Mouse (Mus musculus) forebrain, embryonic 13.5 days (tissue): ENCODE measurements around the gene Csrp1. TPM values are rescaled to one million over a fixed set of nuclear protein-coding genes. Genes with fewer than 3 reads are reported as not detected.

Experiments used
- ATAC-seq: fragments of 200-750 bp; cut with Nextera tagmentation; 2 replicates; pipeline ENCODE4 v1.8.0; 2017
- H3K27ac ChIP-seq: fragments of 300-500 bp; sonication (generic); 2 replicates; pipeline ENCODE4 v1.5.1; 2015; ENCODE audit warnings: inconsistent platforms, mild to moderate bottlenecking, moderate library complexity
- H3K27me3 ChIP-seq: fragments of 300-500 bp; sonication (generic); 2 replicates; pipeline ENCODE4 v1.6.1; 2015; ENCODE audit warnings: mild to moderate bottlenecking, inconsistent platforms
- H3K36me3 ChIP-seq: fragments of 300-500 bp; sonication (generic); 2 replicates; pipeline ENCODE4 v1.6.1; 2015; ENCODE audit warnings: mild to moderate bottlenecking, inconsistent platforms; ENCODE audit not compliant: poor library complexity, severe bottlenecking
- H3K4me1 ChIP-seq: fragments of 300-500 bp; sonication (generic); 2 replicates; pipeline ENCODE4 v1.6.1; 2015; ENCODE audit warnings: inconsistent platforms
- H3K4me2 ChIP-seq: fragments of 300-500 bp; sonication (generic); 2 replicates; pipeline ENCODE4 v1.6.1; 2015; ENCODE audit warnings: inconsistent platforms, mild to moderate bottlenecking, moderate library complexity
- H3K4me3 ChIP-seq: fragments of 300-500 bp; sonication (generic); 2 replicates; pipeline ENCODE4 v1.5.1; 2015; ENCODE audit warnings: mild to moderate bottlenecking, inconsistent platforms
- H3K9ac ChIP-seq: fragments of 300-500 bp; sonication (generic); 2 replicates; pipeline ENCODE4 v1.6.1; 2015; ENCODE audit warnings: mild to moderate bottlenecking, inconsistent platforms
- H3K9me3 ChIP-seq: fragments of 300-500 bp; sonication (generic); replicated peaks from 2 replicates; pipeline ENCODE4 v1.6.1; 2016; ENCODE audit warnings: inconsistent platforms
- WGBS: fragments of 180-500 bp; shearing (Covaris S2); methylation state at CpG from one replicate; pipeline ENCODE4 v1.1.7; 2015; 5-methylcytosine and 5-hydroxymethylcytosine counted together
- polyA plus RNA-seq: library from polyadenylated mRNA; unstranded; fragments of >200 nt; fragmentation: Nextera tagmentation; extraction: Ambion mirVana; gene quantifications from 2 replicates; pipeline ENCODE4 v1.2.1, GENCODE M21; 2015

Gene Csrp1
- polyA plus RNA-seq, 1 experiment from 2014 or later: 21.7 TPM

- no peak for ATAC-seq
- 38% methylated on average over 10 of the region's 10 CpGs for WGBS
- no peaks in the 10 kb centered on the region for H3K36me3 ChIP-seq
Observed at GRCm38 (mm10) chr1:135782816-135783215, 63.0 kb downstream of the Csrp1 start.

GRCm38 (mm10) chr1:135787799-135788198 is 67.9 kb downstream of the Csrp1 start:
- Histone ChIP-seq H3K9ac (no peak overlapping the region), H3K4me3 (no peak overlapping the region), H3K4me1 (no peaks in the 10 kb centered on the region), H3K36me3 (no peaks in the 10 kb centered on the region), H3K9me3 (no peaks in the 10 kb centered on the region), H3K4me2 (no peak overlapping the region), H3K27me3 (peaks cover 8% of the 10 kb centered on the region; the same call in 1 of the 2 replicates), H3K27ac (no peak overlapping the region)
- peak; percentile 48; the same call in 1 of the 2 replicates for ATAC-seq
- 49% methylated on average over 3 of the region's 3 CpGs for WGBS

More at GRCm38 (mm10) chr1:135782816-135783215, 63.0 kb downstream of the Csrp1 start:
- Histone ChIP-seq H3K4me2 (no peak overlapping the region), H3K4me3 (no peak overlapping the region), H3K9me3 (no peaks in the 10 kb centered on the region), H3K9ac (no peak overlapping the region), H3K27me3 (0 out of 2 replicates have a peak, but pooled peaks cover 3% of the 10 kb centered on the region), H3K27ac (no peak overlapping the region), H3K4me1 (no peaks in the 10 kb centered on the region)

GRCm38 (mm10) chr1:135788708-135789107 is 68.8 kb downstream of the Csrp1 start:
- Histone ChIP-seq H3K9me3 (no peaks in the 10 kb centered on the region), H3K9ac (no peak overlapping the region), H3K4me1 (peaks cover 4% of the 10 kb centered on the region), H3K27ac (no peak overlapping the region), H3K36me3 (no peaks in the 10 kb centered on the region), H3K4me2 (no peak overlapping the region), H3K4me3 (no peak overlapping the region), H3K27me3 (peaks cover 14% of the 10 kb centered on the region; the same call in 1 of the 2 replicates)
- ATAC-seq: no peak
- 57% methylated on average over 10 of the region's 10 CpGs for WGBS

- no peak for ATAC-seq
- Histone ChIP-seq H3K27ac (no peak overlapping the region), H3K4me2 (no peak overlapping the region), H3K36me3 (no peaks in the 10 kb centered on the region), H3K9ac (no peak overlapping the region), H3K9me3 (no peaks in the 10 kb centered on the region), H3K4me3 (no peak overlapping the region), H3K4me1 (peaks cover 11% of the 10 kb centered on the region), H3K27me3 (peaks cover 23% of the 10 kb centered on the region)
- WGBS: 7% methylated on average over 5 of the region's 5 CpGs
Observed at GRCm38 (mm10) chr1:135789815-135790214, 70.0 kb downstream of the Csrp1 start.

- H3K4me1 ChIP-seq: peaks cover 11% of the 10 kb centered on the region
- no peak overlapping the region for H3K4me3 ChIP-seq
- peaks cover 25% of the 10 kb centered on the region for H3K27me3 ChIP-seq
- no peak overlapping the region for H3K9ac ChIP-seq
- no peak overlapping the region for H3K27ac ChIP-seq
- H3K36me3 ChIP-seq: no peaks in the 10 kb centered on the region
- no peaks in the 10 kb centered on the region for H3K9me3 ChIP-seq
- no peak overlapping the region for H3K4me2 ChIP-seq
- 62% methylated on average over 13 of the region's 13 CpGs for WGBS
- ATAC-seq: no peak
Observed at GRCm38 (mm10) chr1:135792143-135792939, 72.5 kb downstream of the Csrp1 start.

- no peaks in the 10 kb centered on the region for H3K9me3 ChIP-seq
- no peaks in the 10 kb centered on the region for H3K36me3 ChIP-seq
- peak overlapping the region; percentile 50 for H3K9ac ChIP-seq
- WGBS: 15% methylated on average over 27 of the region's 27 CpGs
- peak overlapping the region; percentile 53 for H3K4me2 ChIP-seq
- H3K27ac ChIP-seq: no peak overlapping the region
- peaks cover 25% of the 10 kb centered on the region for H3K27me3 ChIP-seq
- H3K4me3 ChIP-seq: peak overlapping the region; percentile 15
- peak; percentile 27; the same call in 1 of the 2 replicates for ATAC-seq
- H3K4me1 ChIP-seq: peaks cover 11% of the 10 kb centered on the region
Observed at GRCm38 (mm10) chr1:135793370-135794215, 73.7 kb downstream of the Csrp1 start.

- WGBS: 49% methylated on average over 20 of the region's 20 CpGs
- no peaks in the 10 kb centered on the region for H3K36me3 ChIP-seq
- H3K4me3 ChIP-seq: no peak overlapping the region
- peaks cover 25% of the 10 kb centered on the region for H3K27me3 ChIP-seq
- H3K4me1 ChIP-seq: peaks cover 11% of the 10 kb centered on the region
- no peak overlapping the region for H3K27ac ChIP-seq
- peak overlapping the region; percentile 53 for H3K4me2 ChIP-seq
- no peak for ATAC-seq
- H3K9me3 ChIP-seq: no peaks in the 10 kb centered on the region
- H3K9ac ChIP-seq: no peak overlapping the region
Observed at GRCm38 (mm10) chr1:135794216-135795134, 74.6 kb downstream of the Csrp1 start.

GRCm38 (mm10) chr1:135798492-135798891 is 78.6 kb downstream of the Csrp1 start:
- WGBS: 72% methylated on average over 1 of the region's 1 CpGs
- Histone ChIP-seq H3K27me3 (peaks cover 13% of the 10 kb centered on the region), H3K36me3 (no peaks in the 10 kb centered on the region), H3K9ac (no peak overlapping the region), H3K4me1 (peaks cover 17% of the 10 kb centered on the region), H3K27ac (no peak overlapping the region), H3K9me3 (no peaks in the 10 kb centered on the region), H3K4me2 (no peak overlapping the region), H3K4me3 (no peak overlapping the region)
- no peak for ATAC-seq

GRCm38 (mm10) chr1:135799109-135799627 is 79.3 kb downstream of the Csrp1 start:
- Histone ChIP-seq H3K4me2 (no peak overlapping the region), H3K36me3 (no peaks in the 10 kb centered on the region), H3K9me3 (no peaks in the 10 kb centered on the region), H3K4me3 (no peak overlapping the region), H3K27me3 (peaks cover 8% of the 10 kb centered on the region), H3K27ac (no peak overlapping the region), H3K4me1 (peaks cover 12% of the 10 kb centered on the region), H3K9ac (no peak overlapping the region)
- no peak for ATAC-seq
- 87% methylated on average over 8 of the region's 8 CpGs for WGBS

- Histone ChIP-seq H3K4me3 (no peak overlapping the region), H3K27ac (no peak overlapping the region), H3K9me3 (no peaks in the 10 kb centered on the region), H3K27me3 (no peaks in the 10 kb centered on the region; the same call in 1 of the 2 replicates), H3K4me2 (no peak overlapping the region), H3K36me3 (no peaks in the 10 kb centered on the region), H3K9ac (no peak overlapping the region), H3K4me1 (peaks cover 8% of the 10 kb centered on the region)
- ATAC-seq: no peak; the same call in 1 of the 2 replicates
- 55% methylated on average over 8 of the region's 8 CpGs for WGBS
Observed at GRCm38 (mm10) chr1:135800192-135800950, 80.5 kb downstream of the Csrp1 start.
